Mouse (Mus musculus) B cell, adult (primary cell): ENCODE data around the gene Trim44. TPM values are rescaled to one million over a fixed set of nuclear protein-coding genes. Genes with fewer than 3 reads are reported as not detected.

Source experiments
- total RNA-seq: library from RNA; stranded (reverse); gene quantifications from 4 replicates; pipeline ENCODE4 v1.2.4, GENCODE M21; 2023; ENCODE audit not compliant: inconsistent age

Trim44 gene
- 50.1 to 64.4 TPM (median 57.4 TPM) in 4 replicates for total RNA-seq

DNA sequence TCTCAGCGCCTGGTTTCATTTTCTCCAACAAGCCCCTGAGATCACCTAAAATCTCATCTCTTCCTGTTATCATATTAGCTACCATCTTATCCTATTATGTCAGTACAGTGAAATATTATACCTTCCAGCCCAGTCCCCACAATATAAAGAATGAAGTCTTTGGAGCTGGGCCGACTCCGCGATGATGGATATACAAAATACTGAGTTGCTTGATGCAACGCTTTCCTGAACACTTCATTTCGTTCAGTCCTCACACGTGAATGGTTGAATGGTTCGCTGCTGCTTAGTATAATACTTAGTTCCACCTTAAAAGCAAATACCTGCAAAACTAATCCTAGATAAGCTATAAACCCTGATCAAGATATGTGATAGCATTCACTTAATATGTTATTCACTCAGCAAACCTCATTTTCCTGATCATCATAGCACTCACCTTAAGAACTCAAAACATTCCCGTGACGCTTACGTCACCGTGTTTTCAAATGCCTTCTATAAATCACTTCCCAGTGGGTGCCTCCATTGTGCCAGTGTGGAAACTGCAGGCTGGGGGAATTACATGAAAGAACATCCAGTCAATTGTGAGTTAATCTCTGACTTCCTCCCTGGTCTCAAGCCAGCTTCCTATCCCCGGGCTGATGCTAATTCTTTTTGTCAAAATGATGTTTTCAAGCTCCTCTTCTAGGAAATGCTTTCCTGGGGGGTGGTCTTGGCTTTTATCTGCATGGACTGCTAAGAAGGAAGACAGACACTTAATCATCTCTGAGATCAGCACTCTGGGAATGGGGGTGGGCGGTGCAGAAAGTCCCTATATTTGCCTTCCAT lies at the start of gene Trim44:
Gene Trim44 (minus strand): TSS at position 466 of the 822 bp plus-strand sequence.

DNA sequence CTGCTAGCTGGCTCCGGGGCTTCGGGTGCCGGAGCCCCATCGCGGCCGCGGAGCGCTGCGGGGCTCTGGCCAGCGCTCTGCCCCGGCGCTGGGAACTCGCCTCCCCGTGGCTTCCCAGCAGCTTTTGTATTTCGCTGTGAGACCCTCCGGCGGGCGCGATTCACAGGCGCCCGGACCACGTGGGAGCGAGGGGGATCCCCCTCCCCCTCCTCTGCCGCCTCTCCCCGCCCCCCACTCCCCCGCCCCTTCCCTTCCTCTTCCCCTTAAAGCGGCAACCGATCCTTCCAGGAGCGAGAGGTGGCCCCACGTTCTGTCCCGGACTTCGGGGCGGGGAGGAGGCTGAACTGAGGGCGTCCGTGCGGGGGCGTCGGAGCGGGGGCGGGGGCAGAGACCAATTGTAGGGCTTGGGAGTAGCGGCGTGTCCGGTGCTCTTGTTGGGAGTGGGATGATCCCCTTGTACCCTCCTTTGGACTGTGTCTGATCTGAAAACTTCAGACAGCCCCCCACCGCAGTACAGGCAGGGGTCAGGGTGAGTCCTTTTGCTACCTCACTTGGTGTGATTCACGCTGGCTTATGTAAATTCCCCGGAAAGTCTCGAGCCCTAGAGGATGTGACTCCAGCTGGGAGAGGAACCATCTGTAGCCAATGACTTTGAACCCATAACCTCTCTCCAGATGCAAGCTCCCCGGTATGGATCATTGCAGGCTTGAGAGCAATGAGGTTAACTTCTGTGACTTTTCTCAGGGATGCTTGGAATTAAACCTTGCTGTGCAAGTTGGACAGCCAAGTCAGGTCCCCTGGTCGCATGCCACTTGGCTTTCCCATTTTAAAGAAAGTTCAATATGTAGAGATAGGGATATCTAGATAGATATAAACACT lies 44.3 kb upstream of the Trim44 start, which contains the start of gene Fjx1:
Gene Fjx1 (minus strand): TSS at position 829 of the 879 bp plus-strand sequence.

Other genes starting within 250 kb of the Trim44 start
- 5.5 to 9.4 TPM (median 7.4 TPM) in 4 replicates for gene Ldlrad3, start 221.4 kb downstream of the Trim44 start, total RNA-seq
- gene Fjx1, start 44.7 kb upstream of the Trim44 start, total RNA-seq: 0.45 to 0.90 TPM (median 0.54 TPM) in 3 of 4 replicates, not detected in the other
- 1.2 to 2.9 TPM (median 1.8 TPM) in 4 replicates for gene Pamr1, start 142.2 kb upstream of the Trim44 start, total RNA-seq